Mouse (Mus musculus) liver, embryonic 16.5 days (tissue): ENCODE data around the gene Fmo5. TPM values are rescaled to one million over a fixed set of nuclear protein-coding genes. Genes with fewer than 3 reads are reported as not detected.
A peak's percentile ranks its signal among the peaks of the same experiment; 100 is the strongest.

ENCODE experiments used
- ATAC-seq: fragments of 200-750 bp; cut with Nextera tagmentation; 2 replicates; pipeline ENCODE4 v1.8.0; 2017; ENCODE audit warnings: low read depth, mild to moderate bottlenecking, moderate number of reproducible peaks, moderate library complexity
- H3K27ac ChIP-seq: fragments of 300-500 bp; sonication (generic); 2 replicates; pipeline ENCODE4 v1.5.1; 2014; ENCODE audit warnings: mild to moderate bottlenecking, low read length
- H3K27me3 ChIP-seq: fragments of 300-500 bp; sonication (generic); 2 replicates; pipeline ENCODE4 v1.6.1; 2014; ENCODE audit warnings: low read depth, low read length, mixed read lengths; ENCODE audit not compliant: control insufficient read depth, insufficient read depth
- H3K36me3 ChIP-seq: fragments of 300-500 bp; sonication (generic); 2 replicates; pipeline ENCODE4 v1.6.1; 2014; ENCODE audit warnings: mild to moderate bottlenecking; ENCODE audit not compliant: control insufficient read depth, insufficient read depth
- H3K4me1 ChIP-seq: fragments of 300-500 bp; sonication (generic); 2 replicates; pipeline ENCODE4 v1.6.1; 2014; ENCODE audit warnings: low read depth, low read length, mixed read lengths; ENCODE audit not compliant: control insufficient read depth
- H3K4me2 ChIP-seq: fragments of 300-500 bp; sonication (generic); 2 replicates; pipeline ENCODE4 v1.6.1; 2014; ENCODE audit warnings: low read depth, low read length, mixed read lengths
- H3K4me3 ChIP-seq: fragments of 300-500 bp; sonication (generic); 2 replicates; pipeline ENCODE4 v1.5.1; 2014; ENCODE audit warnings: low read depth, mild to moderate bottlenecking, low read length
- H3K9ac ChIP-seq: fragments of 300-500 bp; sonication (generic); 2 replicates; pipeline ENCODE4 v1.6.1; 2014; ENCODE audit warnings: low read depth, low read length
- H3K9me3 ChIP-seq: fragments of 300-500 bp; sonication (generic); replicated peaks from 2 replicates; pipeline ENCODE4 v1.6.1; 2016; ENCODE audit warnings: low read length; ENCODE audit not compliant: control insufficient read depth
- WGBS: fragments of 180-500 bp; shearing (Covaris S2); extraction: QIAGEN DNeasy Blood & Tissue Kit; methylation state at CpG from one replicate; pipeline ENCODE4 v1.1.7; 2014; ENCODE audit not compliant: insufficient replicate concordance; 5-methylcytosine and 5-hydroxymethylcytosine counted together
- polyA plus RNA-seq: library from polyadenylated mRNA; unstranded; fragments of >200 nt; fragmentation: Nextera tagmentation; extraction: Ambion mirVana; gene quantifications from 2 replicates; pipeline ENCODE4 v1.2.1, GENCODE M21; 2015

The Fmo5 gene
- polyA plus RNA-seq, 1 experiment from 2014 or later = 24.9 TPM

- ATAC-seq = peak; percentile 49
- Histone ChIP-seq H3K36me3 (no peaks in the 10 kb centered on the region), H3K4me2 (peak overlapping the region; percentile 70), H3K4me3 (peak overlapping the region; percentile 48), H3K4me1 (peaks cover 6% of the 10 kb centered on the region), H3K9ac (peak overlapping the region; percentile 41), H3K9me3 (no peaks in the 10 kb centered on the region), H3K27ac (peak overlapping the region; percentile 33; the same call in 1 of the 2 replicates), H3K27me3 (peaks cover 10% of the 10 kb centered on the region)
- 1% methylated on average over 33 of the region's 33 CpGs for WGBS
Observed at GRCm38 (mm10) chr3:97681321-97682158, 52.9 kb downstream of the Fmo5 start.

GRCm38 (mm10) chr3:97682159-97682502 lies 53.5 kb downstream of the Fmo5 start:
- H3K4me2 ChIP-seq = peak overlapping the region; percentile 70
- WGBS = 4% methylated on average over 11 of the region's 11 CpGs
- no peak for ATAC-seq
- peak overlapping the region; percentile 48 for H3K4me3 ChIP-seq
- peaks cover 6% of the 10 kb centered on the region for H3K4me1 ChIP-seq
- H3K27ac ChIP-seq = no peak overlapping the region
- peak overlapping the region; percentile 31 for H3K9ac ChIP-seq
- no peaks in the 10 kb centered on the region for H3K9me3 ChIP-seq
- H3K36me3 ChIP-seq = no peaks in the 10 kb centered on the region
- peaks cover 10% of the 10 kb centered on the region for H3K27me3 ChIP-seq

GRCm38 (mm10) chr3:97682576-97682975 lies 54.0 kb downstream of the Fmo5 start:
- no peaks in the 10 kb centered on the region for H3K9me3 ChIP-seq
- H3K27me3 ChIP-seq = peaks cover 10% of the 10 kb centered on the region
- peaks cover 6% of the 10 kb centered on the region for H3K4me1 ChIP-seq
- H3K4me3 ChIP-seq = peak overlapping the region; percentile 48
- H3K36me3 ChIP-seq = no peaks in the 10 kb centered on the region
- no peak for ATAC-seq
- peak overlapping the region; percentile 31 for H3K9ac ChIP-seq
- no peak overlapping the region for H3K27ac ChIP-seq
- peak overlapping the region; percentile 70 for H3K4me2 ChIP-seq
- WGBS = 14% methylated on average over 5 of the region's 5 CpGs

- Histone ChIP-seq H3K9ac (no peak overlapping the region), H3K9me3 (no peaks in the 10 kb centered on the region), H3K36me3 (no peaks in the 10 kb centered on the region), H3K27me3 (peaks cover 10% of the 10 kb centered on the region), H3K4me3 (no peak overlapping the region), H3K27ac (no peak overlapping the region), H3K4me1 (peaks cover 6% of the 10 kb centered on the region), H3K4me2 (no peak overlapping the region)
- ATAC-seq = 0 out of 2 replicates have a peak, but pooled peaks have one; percentile 8
- 23% methylated on average over 16 of the region's 16 CpGs for WGBS
Observed at GRCm38 (mm10) chr3:97683560-97684195, 55.1 kb downstream of the Fmo5 start.

- Histone ChIP-seq H3K4me2 (no peak overlapping the region), H3K4me1 (peaks cover 5% of the 10 kb centered on the region), H3K4me3 (no peak overlapping the region), H3K9ac (no peak overlapping the region), H3K36me3 (no peaks in the 10 kb centered on the region), H3K27me3 (peaks cover 10% of the 10 kb centered on the region), H3K9me3 (no peaks in the 10 kb centered on the region), H3K27ac (no peak overlapping the region)
- ATAC-seq = no peak
- 51% methylated on average over 4 of the region's 4 CpGs for WGBS
Observed at GRCm38 (mm10) chr3:97686372-97687117, 57.9 kb downstream of the Fmo5 start.

- Histone ChIP-seq H3K27ac (no peak overlapping the region), H3K27me3 (no peaks in the 10 kb centered on the region), H3K36me3 (no peaks in the 10 kb centered on the region), H3K4me1 (no peaks in the 10 kb centered on the region), H3K4me2 (no peak overlapping the region), H3K9ac (no peak overlapping the region), H3K9me3 (no peaks in the 10 kb centered on the region), H3K4me3 (no peak overlapping the region)
- WGBS = 38% methylated on average over 2 of the region's 2 CpGs
- ATAC-seq = no peak
Observed at GRCm38 (mm10) chr3:97689289-97689688, 60.7 kb downstream of the Fmo5 start.

- H3K9ac ChIP-seq = no peak overlapping the region
- H3K27ac ChIP-seq = no peak overlapping the region
- no peak for ATAC-seq
- H3K27me3 ChIP-seq = no peaks in the 10 kb centered on the region
- 53% methylated on average over 7 of the region's 7 CpGs for WGBS
- H3K9me3 ChIP-seq = no peaks in the 10 kb centered on the region
- no peaks in the 10 kb centered on the region for H3K36me3 ChIP-seq
- H3K4me3 ChIP-seq = no peak overlapping the region
- no peak overlapping the region for H3K4me2 ChIP-seq
- H3K4me1 ChIP-seq = no peaks in the 10 kb centered on the region
Observed at GRCm38 (mm10) chr3:97690590-97690989, 62.0 kb downstream of the Fmo5 start.

GRCm38 (mm10) chr3:97691443-97692017 lies 62.9 kb downstream of the Fmo5 start:
- 67% methylated on average over 12 of the region's 12 CpGs for WGBS
- H3K4me1 ChIP-seq = no peaks in the 10 kb centered on the region
- H3K4me3 ChIP-seq = no peak overlapping the region
- no peak overlapping the region for H3K4me2 ChIP-seq
- no peak for ATAC-seq
- no peaks in the 10 kb centered on the region for H3K27me3 ChIP-seq
- no peak overlapping the region for H3K27ac ChIP-seq
- H3K9ac ChIP-seq = no peak overlapping the region
- H3K9me3 ChIP-seq = no peaks in the 10 kb centered on the region
- H3K36me3 ChIP-seq = no peaks in the 10 kb centered on the region
